Mouse (Mus musculus) cerebellum, adult 11-12 months (tissue): ENCODE data around the gene Kat2a.
"Not testable (repeated sequence)": the region's sequence is repeated elsewhere in the genome, so short reads cannot be mapped to it uniquely, and the experiment has no call there.

Experiments
- DNase-seq: peaks from one replicate; pipeline ENCODE4 v3.0.0; 2022

Gene Kat2a

GRCm38 (mm10) chr11:100655589-100655988 is 56.7 kb downstream of the Kat2a start:
- DNase-seq, result not testable (repeated sequence)
